Mouse (Mus musculus) forebrain, embryonic 12.5 days (tissue): ENCODE measurements around the gene Ppp1r21. TPM values are rescaled to one million over a fixed set of nuclear protein-coding genes. Genes with fewer than 3 reads are reported as not detected.

Experiments used
- ATAC-seq: fragments of 200-750 bp; cut with Nextera tagmentation; 2 replicates; pipeline ENCODE4 v1.8.0; 2017; ENCODE audit warnings: moderate TSS enrichment; ENCODE audit not compliant: low FRiP score
- H3K27ac ChIP-seq: fragments of 300-500 bp; sonication (generic); 2 replicates; pipeline ENCODE4 v1.5.1; 2016; ENCODE audit warnings: mild to moderate bottlenecking
- H3K27me3 ChIP-seq: fragments of 300-500 bp; sonication (generic); 2 replicates; pipeline ENCODE4 v1.6.1; 2016; ENCODE audit warnings: mild to moderate bottlenecking
- H3K36me3 ChIP-seq: fragments of 300-500 bp; sonication (generic); replicated peaks from 2 replicates; pipeline ENCODE4 v1.6.1; 2016; ENCODE audit warnings: mild to moderate bottlenecking
- H3K4me1 ChIP-seq: fragments of 300-500 bp; sonication (generic); 2 replicates; pipeline ENCODE4 v1.6.1; 2016
- H3K4me2 ChIP-seq: fragments of 300-500 bp; sonication (generic); 2 replicates; pipeline ENCODE4 v1.6.1; 2016; ENCODE audit warnings: mild to moderate bottlenecking, moderate library complexity
- H3K4me3 ChIP-seq: fragments of 300-500 bp; sonication (generic); replicated peaks from 2 replicates; pipeline ENCODE4 v1.5.1; 2016; ENCODE audit warnings: mild to moderate bottlenecking
- H3K9ac ChIP-seq: fragments of 300-500 bp; sonication (generic); 2 replicates; pipeline ENCODE4 v1.6.1; 2016; ENCODE audit warnings: mild to moderate bottlenecking
- H3K9me3 ChIP-seq: fragments of 300-500 bp; sonication (generic); 2 replicates; pipeline ENCODE4 v1.6.1; 2016
- WGBS: fragments of 180-500 bp; shearing (Covaris S2); methylation state at CpG from one replicate; pipeline ENCODE4 v1.1.7; 2016; 5-methylcytosine and 5-hydroxymethylcytosine counted together
- polyA plus RNA-seq: library from polyadenylated mRNA; unstranded; fragments of >200 nt; fragmentation: Nextera tagmentation; extraction: Ambion mirVana; gene quantifications from 2 replicates; pipeline ENCODE4 v1.2.1, GENCODE M21; 2016

The Ppp1r21 gene
- polyA plus RNA-seq, 1 experiment from 2014 or later: 20.8 TPM

- Histone ChIP-seq H3K4me2 (peak overlapping the region; percentile 66), H3K36me3 (no peaks in the 10 kb centered on the region), H3K4me3 (peak overlapping the region; percentile 15), H3K4me1 (peaks cover 14% of the 10 kb centered on the region), H3K27me3 (no peaks in the 10 kb centered on the region), H3K9ac (no peak overlapping the region), H3K27ac (no peak overlapping the region), H3K9me3 (no peaks in the 10 kb centered on the region)
- WGBS: 58% methylated on average over 6 of the region's 6 CpGs
- no peak for ATAC-seq
These were observed 1.3 kb downstream of the Ppp1r21 start for GRCm38 (mm10) chr17:88531176-88531575.

GRCm38 (mm10) chr17:88537842-88538430 lies 8.0 kb downstream of the Ppp1r21 start:
- 94% methylated on average over 8 of the region's 8 CpGs for WGBS
- Histone ChIP-seq H3K9ac (no peak overlapping the region), H3K27ac (no peak overlapping the region), H3K36me3 (no peaks in the 10 kb centered on the region), H3K4me3 (no peak overlapping the region), H3K4me1 (peaks cover 3% of the 10 kb centered on the region), H3K27me3 (no peaks in the 10 kb centered on the region), H3K4me2 (no peak overlapping the region), H3K9me3 (no peaks in the 10 kb centered on the region)
- no peak for ATAC-seq

- Histone ChIP-seq H3K4me2 (no peak overlapping the region), H3K4me1 (peaks cover 8% of the 10 kb centered on the region), H3K27ac (peak overlapping the region; percentile 46; the same call in 1 of the 2 replicates), H3K4me3 (no peak overlapping the region), H3K27me3 (no peaks in the 10 kb centered on the region), H3K36me3 (peaks cover 18% of the 10 kb centered on the region), H3K9ac (no peak overlapping the region), H3K9me3 (no peaks in the 10 kb centered on the region)
- ATAC-seq: 0 out of 2 replicates have a peak, but pooled peaks have one; percentile 11
- WGBS: 43% methylated on average over 15 of the region's 15 CpGs
These were observed 13.0 kb downstream of the Ppp1r21 start for GRCm38 (mm10) chr17:88542771-88543416.

- Histone ChIP-seq H3K4me3 (no peak overlapping the region), H3K27ac (no peak overlapping the region), H3K4me2 (no peak overlapping the region), H3K27me3 (no peaks in the 10 kb centered on the region), H3K9ac (no peak overlapping the region), H3K4me1 (peaks cover 8% of the 10 kb centered on the region), H3K36me3 (peaks cover 18% of the 10 kb centered on the region), H3K9me3 (no peaks in the 10 kb centered on the region)
- 76% methylated on average over 3 of the region's 3 CpGs for WGBS
- no peak for ATAC-seq
These were observed 13.5 kb downstream of the Ppp1r21 start for GRCm38 (mm10) chr17:88543417-88543782.

DNA sequence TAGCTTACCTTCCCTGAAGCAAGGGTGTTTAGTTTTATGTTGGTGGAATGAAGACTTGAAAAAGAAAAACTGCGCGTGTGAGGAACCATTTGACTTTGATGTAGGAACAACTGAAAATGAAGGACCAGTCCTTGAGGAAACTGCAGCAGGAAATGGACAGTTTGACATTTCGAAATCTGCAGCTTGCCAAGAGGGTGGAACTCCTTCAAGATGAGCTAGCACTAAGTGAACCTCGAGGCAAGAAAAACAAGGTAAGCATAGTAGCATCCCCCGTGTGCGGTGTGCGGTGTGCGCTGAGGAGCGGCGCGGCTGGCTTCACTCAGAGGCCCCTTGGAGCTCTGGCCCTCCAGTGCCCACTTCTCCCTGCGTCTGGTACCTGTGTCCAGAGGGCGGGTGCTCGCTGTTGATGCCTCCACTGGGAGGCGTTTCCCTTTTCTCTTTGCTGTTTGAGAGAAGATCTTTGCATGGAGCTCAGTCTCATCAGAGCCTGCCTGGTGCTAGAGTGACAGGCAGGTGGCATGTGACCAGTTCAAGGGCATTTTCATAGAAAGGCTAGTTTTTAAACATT lies 15.4 kb downstream of the Ppp1r21 start:
- Histone ChIP-seq H3K27ac (no peak overlapping the region), H3K36me3 (peaks cover 23% of the 10 kb centered on the region), H3K9me3 (no peaks in the 10 kb centered on the region), H3K9ac (no peak overlapping the region), H3K4me2 (no peak overlapping the region), H3K4me1 (peaks cover 8% of the 10 kb centered on the region), H3K4me3 (no peak overlapping the region), H3K27me3 (no peaks in the 10 kb centered on the region)
- ATAC-seq: no peak
- whole genome bisulfite sequencing: 94% methylated on average over 15 of the region's 15 CpGs

DNA sequence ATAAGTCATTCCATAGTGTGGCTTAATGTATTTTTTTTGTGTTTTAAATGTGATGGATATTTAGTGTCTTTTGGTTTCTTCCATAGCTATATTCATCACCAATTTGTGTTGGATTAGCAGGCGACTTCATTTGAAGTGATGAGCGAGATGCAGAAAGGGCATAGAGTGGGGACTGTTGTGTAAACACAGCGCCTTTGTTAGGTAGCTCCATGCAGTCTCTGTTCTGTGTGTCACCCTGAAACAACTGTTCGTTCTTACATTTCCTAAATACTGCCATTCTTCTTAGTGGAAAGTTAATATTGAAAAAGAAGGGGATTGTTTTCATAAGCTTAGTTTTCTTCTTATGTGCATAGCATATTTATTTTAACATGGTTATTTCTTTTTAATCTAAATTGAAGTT lies 16.8 kb downstream of the Ppp1r21 start:
- 90% methylated on average over 4 of the region's 4 CpGs for WGBS
- Histone ChIP-seq H3K36me3 (peaks cover 25% of the 10 kb centered on the region), H3K27ac (no peak overlapping the region)

GRCm38 (mm10) chr17:88549411-88550191 lies 19.7 kb downstream of the Ppp1r21 start:
- no peak for ATAC-seq
- 86% methylated on average over 24 of the region's 24 CpGs for WGBS
- no peak overlapping the region for H3K9ac ChIP-seq

More for the DNA sequence above, 16.8 kb downstream of the Ppp1r21 start:
- Histone ChIP-seq H3K27me3 (no peaks in the 10 kb centered on the region), H3K9ac (no peak overlapping the region), H3K4me3 (no peak overlapping the region), H3K9me3 (no peaks in the 10 kb centered on the region), H3K4me2 (no peak overlapping the region), H3K4me1 (peaks cover 8% of the 10 kb centered on the region)
- ATAC-seq: no peak

GRCm38 (mm10) chr17:88550351-88550750 lies 20.4 kb downstream of the Ppp1r21 start:
- H3K4me2 ChIP-seq: no peak overlapping the region
- no peak overlapping the region for H3K9ac ChIP-seq
- no peak overlapping the region for H3K4me3 ChIP-seq
- H3K27me3 ChIP-seq: no peaks in the 10 kb centered on the region
- H3K36me3 ChIP-seq: peaks cover 34% of the 10 kb centered on the region
- WGBS: 82% methylated on average over 5 of the region's 5 CpGs
- no peak for ATAC-seq
- H3K4me1 ChIP-seq: peaks cover 9% of the 10 kb centered on the region; the same call in 1 of the 2 replicates
- no peaks in the 10 kb centered on the region for H3K9me3 ChIP-seq
- H3K27ac ChIP-seq: no peak overlapping the region

More at GRCm38 (mm10) chr17:88549411-88550191, 19.7 kb downstream of the Ppp1r21 start:
- H3K27ac ChIP-seq: no peak overlapping the region
- peaks cover 9% of the 10 kb centered on the region; the same call in 1 of the 2 replicates for H3K4me1 ChIP-seq
- peaks cover 34% of the 10 kb centered on the region for H3K36me3 ChIP-seq
- H3K9me3 ChIP-seq: no peaks in the 10 kb centered on the region
- H3K27me3 ChIP-seq: no peaks in the 10 kb centered on the region
- no peak overlapping the region for H3K4me3 ChIP-seq
- H3K4me2 ChIP-seq: no peak overlapping the region

- ATAC-seq: no peak
- no peaks in the 10 kb centered on the region for H3K9me3 ChIP-seq
- H3K4me1 ChIP-seq: peaks cover 9% of the 10 kb centered on the region; the same call in 1 of the 2 replicates
- H3K36me3 ChIP-seq: peaks cover 32% of the 10 kb centered on the region
- no peak overlapping the region for H3K9ac ChIP-seq
- no peak overlapping the region for H3K4me3 ChIP-seq
- H3K4me2 ChIP-seq: no peak overlapping the region
- whole genome bisulfite sequencing: 74% methylated on average over 10 of the region's 10 CpGs
- no peaks in the 10 kb centered on the region for H3K27me3 ChIP-seq
- H3K27ac ChIP-seq: no peak overlapping the region
These were observed 21.3 kb downstream of the Ppp1r21 start for GRCm38 (mm10) chr17:88550981-88551940.

GRCm38 (mm10) chr17:88552556-88552955 lies 22.6 kb downstream of the Ppp1r21 start:
- H3K9ac ChIP-seq: no peak overlapping the region
- peaks cover 9% of the 10 kb centered on the region; the same call in 1 of the 2 replicates for H3K4me1 ChIP-seq
- no peaks in the 10 kb centered on the region for H3K9me3 ChIP-seq
- H3K4me3 ChIP-seq: no peak overlapping the region
- WGBS: 26% methylated on average over 6 of the region's 6 CpGs
- no peak overlapping the region for H3K27ac ChIP-seq
- no peak overlapping the region for H3K4me2 ChIP-seq
- H3K27me3 ChIP-seq: no peaks in the 10 kb centered on the region
- no peak for ATAC-seq
- peaks cover 40% of the 10 kb centered on the region for H3K36me3 ChIP-seq

DNA sequence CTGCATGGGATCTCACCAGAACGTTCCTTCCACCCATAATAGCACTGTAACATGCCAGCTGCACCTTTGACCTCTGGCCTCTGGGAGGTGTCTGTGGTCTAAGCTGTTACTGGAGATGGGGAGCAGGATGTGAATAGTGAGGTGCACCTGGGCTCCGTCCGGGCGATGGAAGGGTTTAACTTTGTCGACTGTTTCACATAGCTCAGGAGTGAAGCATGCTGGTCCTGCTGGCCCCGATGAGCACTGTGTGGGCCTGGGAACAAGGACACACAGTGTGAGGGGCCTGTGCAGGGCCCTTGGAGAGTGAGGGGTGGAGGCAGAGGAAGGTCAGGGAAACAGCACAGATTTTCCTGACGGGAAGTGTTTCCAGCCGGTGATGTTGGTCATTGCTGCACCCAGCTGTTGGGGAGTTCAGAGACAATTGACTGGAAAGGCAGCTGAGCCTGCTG lies 23.1 kb downstream of the Ppp1r21 start:
- Histone ChIP-seq H3K27me3 (no peaks in the 10 kb centered on the region), H3K9me3 (no peaks in the 10 kb centered on the region), H3K36me3 (peaks cover 37% of the 10 kb centered on the region), H3K4me3 (no peak overlapping the region), H3K4me1 (peaks cover 9% of the 10 kb centered on the region; the same call in 1 of the 2 replicates), H3K4me2 (no peak overlapping the region), H3K9ac (no peak overlapping the region), H3K27ac (no peak overlapping the region)
- 50% methylated on average over 8 of the region's 8 CpGs for WGBS
- ATAC-seq: no peak
